Mouse (Mus musculus): ENCODE data around the gene Nags.
A peak's percentile ranks its signal among the peaks of the same experiment; 100 is the strongest.
"Not testable (repeated sequence)": the region's sequence is repeated elsewhere in the genome, so short reads cannot be mapped to it uniquely, and the experiment has no call there.

Nags gene

GRCm38 (mm10) chr11:102156786-102157089 lies 11.4 kb downstream of the Nags start:
- no peak for DNase-seq (ENCODE audit: low spot score)

GRCm38 (mm10) chr11:102158024-102158423 lies 12.7 kb downstream of the Nags start:
- DNase-seq (ENCODE audit: low spot score), result not testable (repeated sequence)

- DNase-seq (ENCODE audit: low spot score), result no peak
Observed at GRCm38 (mm10) chr11:102159781-102160180, 14.5 kb downstream of the Nags start.

GRCm38 (mm10) chr11:102165971-102166722 lies 20.8 kb downstream of the Nags start:
- DNase-seq (ENCODE audit: low spot score), result no peak

GRCm38 (mm10) chr11:102167539-102167938 lies 22.2 kb downstream of the Nags start:
- DNase-seq (ENCODE audit: low spot score), result no peak

GRCm38 (mm10) chr11:102168689-102169088 lies 23.4 kb downstream of the Nags start:
- DNase-seq (ENCODE audit: low spot score), result peak; percentile 25

GRCm38 (mm10) chr11:102179836-102180235 lies 34.5 kb downstream of the Nags start:
- no peak for DNase-seq (ENCODE audit: low spot score)

GRCm38 (mm10) chr11:102184253-102184645 lies 38.9 kb downstream of the Nags start:
- DNase-seq (ENCODE audit: low spot score), result no peak

GRCm38 (mm10) chr11:102184646-102185495 lies 39.6 kb downstream of the Nags start, which contains the start of gene Lsm12:
TSS of gene Lsm12 (minus strand) at chr11:102185296.
- DNase-seq (ENCODE audit: low spot score), result peak; percentile 96

- DNase-seq (ENCODE audit: low spot score), result no peak
Observed at GRCm38 (mm10) chr11:102185677-102186076, 40.4 kb downstream of the Nags start.

GRCm38 (mm10) chr11:102186235-102186634 lies 40.9 kb downstream of the Nags start:
- DNase-seq (ENCODE audit: low spot score), result no peak

- DNase-seq (ENCODE audit: low spot score), result no peak
Observed at GRCm38 (mm10) chr11:102188980-102189379, 43.7 kb downstream of the Nags start.

GRCm38 (mm10) chr11:102189461-102190436 lies 44.4 kb downstream of the Nags start, which contains the start of gene G6pc3:
TSS of gene G6pc3 (plus strand) at chr11:102189620.
- peak; percentile 94 for DNase-seq (ENCODE audit: low spot score)

GRCm38 (mm10) chr11:102190848-102191247 lies 45.5 kb downstream of the Nags start:
- no peak for DNase-seq (ENCODE audit: low spot score)

- no peak for DNase-seq (ENCODE audit: low spot score)
Observed at GRCm38 (mm10) chr11:102193657-102194440, 48.5 kb downstream of the Nags start.

GRCm38 (mm10) chr11:102196018-102196797 lies 50.9 kb downstream of the Nags start:
- no peak for DNase-seq (ENCODE audit: low spot score)

- DNase-seq (ENCODE audit: low spot score), result no peak
Observed at GRCm38 (mm10) chr11:102198245-102198644, 52.9 kb downstream of the Nags start.
